Mouse (Mus musculus) brain, embryonic 14.5 days (tissue): ENCODE data around the gene 1190002N15Rik.

Experiments used
- CTCF ChIP-seq: fragments of 200-500 bp; IDR thresholded peaks from 2 replicates; pipeline ENCODE4 v1.5.1; 2012; ENCODE audit warnings: inconsistent platforms, mild to moderate bottlenecking, moderate library complexity, borderline replicate concordance; ENCODE audit not compliant: insufficient read depth, insufficient read length; ENCODE audit errors: extremely low read depth
- POLR2A ChIP-seq: fragments of 200-500 bp; IDR thresholded peaks from 2 replicates; pipeline ENCODE4 v1.6.1; 2012; ENCODE audit warnings: mild to moderate bottlenecking, inconsistent platforms, borderline replicate concordance; ENCODE audit not compliant: poor library complexity, insufficient read depth, insufficient read length, severe bottlenecking; ENCODE audit errors: extremely low read depth

GRCm38 (mm10) chr9:94511139-94511538, 26.7 kb downstream of the 1190002N15Rik start:
- no peak for TF ChIP-seq CTCF
- no peak for TF ChIP-seq POLR2A
